Mouse (Mus musculus): Measurements from ENCODE around the gene Rrp8.
"Not testable (repeated sequence)": the region's sequence is repeated elsewhere in the genome, so short reads cannot be mapped to it uniquely, and the experiment has no call there.

Gene Rrp8

GRCm38 (mm10) chr7:105747776-105748175, 10.6 kb upstream of the Rrp8 start:
- DNase-seq (ENCODE audit: inconsistent age in 2 of 2, low spot score in 1 of 2), result no peak

DNA sequence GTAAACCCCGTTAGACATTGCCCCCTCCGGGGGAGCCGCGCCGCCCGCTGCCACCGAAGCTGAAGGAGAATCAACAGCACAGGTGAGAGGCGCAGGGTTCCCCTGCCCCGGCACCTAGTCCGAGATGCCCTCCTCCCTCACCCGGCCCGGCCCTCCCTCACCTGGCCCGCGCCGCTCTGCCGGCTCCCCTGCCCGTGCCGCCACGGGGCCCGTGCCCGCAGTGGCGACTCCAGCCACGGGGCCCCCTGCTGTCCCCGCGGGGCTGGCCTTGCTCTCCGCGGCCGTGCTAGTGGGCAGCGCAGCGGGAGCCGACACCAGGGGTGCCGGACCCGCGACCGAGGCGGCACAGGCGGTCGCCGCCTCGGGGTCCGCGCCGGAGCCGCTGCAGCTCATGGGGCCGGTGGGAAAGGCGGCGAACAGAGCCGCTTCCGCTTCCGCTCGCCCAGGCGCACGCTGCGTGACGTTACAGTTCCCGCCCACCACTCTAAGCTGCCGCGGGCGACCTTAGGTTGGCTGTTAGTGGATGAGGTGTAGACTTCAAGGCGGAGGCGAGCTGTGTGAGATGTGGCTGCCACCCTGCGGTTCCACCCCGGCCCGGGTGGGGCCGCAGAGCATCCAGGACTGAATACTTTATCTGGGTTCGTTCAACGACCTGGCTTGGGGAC, 6.9 kb upstream of the Rrp8 start, which contains the start of gene Taf10:
Gene Taf10 (minus strand): TSS at position 436 of the 665 bp plus-strand sequence.
- peak; percentile 90 to 96 for DNase-seq (ENCODE audit: inconsistent age in 2 of 2, low spot score in 1 of 2)

DNA sequence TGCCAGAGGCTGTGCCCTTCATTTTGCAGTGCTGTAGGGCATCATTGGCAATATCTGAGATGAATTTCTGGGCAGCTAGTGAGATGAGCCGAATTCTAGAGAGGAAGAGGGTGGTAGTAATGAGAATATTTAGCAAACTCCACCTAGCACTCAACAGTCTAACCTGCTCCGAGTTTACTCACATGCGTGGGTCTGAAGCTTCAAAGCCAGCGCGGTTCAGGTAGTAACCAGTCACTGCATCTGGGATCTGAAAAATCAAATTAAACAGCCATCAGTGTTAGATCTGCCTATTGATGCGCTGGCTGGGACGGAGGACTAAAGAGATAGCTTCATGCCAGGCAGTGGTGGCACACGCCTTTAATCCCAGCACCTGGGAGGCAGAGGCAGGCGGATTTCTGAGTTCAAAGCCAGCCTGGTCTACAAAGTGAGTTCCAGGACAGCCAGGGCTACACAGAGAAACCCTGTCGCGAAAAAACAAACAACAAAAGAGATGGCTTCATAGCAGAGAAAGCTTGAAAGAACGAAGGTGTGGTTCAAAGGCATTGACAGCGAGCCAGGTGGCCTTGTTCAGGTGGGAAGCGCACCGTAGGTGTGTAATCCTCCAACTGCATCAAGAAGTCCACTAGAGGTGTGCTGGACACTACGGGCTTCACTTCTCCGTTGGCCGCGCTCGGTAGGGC, 6.2 kb upstream of the Rrp8 start:
- DNase-seq (ENCODE audit: inconsistent age in 2 of 2, low spot score in 1 of 2), result not testable (repeated sequence)

DNA sequence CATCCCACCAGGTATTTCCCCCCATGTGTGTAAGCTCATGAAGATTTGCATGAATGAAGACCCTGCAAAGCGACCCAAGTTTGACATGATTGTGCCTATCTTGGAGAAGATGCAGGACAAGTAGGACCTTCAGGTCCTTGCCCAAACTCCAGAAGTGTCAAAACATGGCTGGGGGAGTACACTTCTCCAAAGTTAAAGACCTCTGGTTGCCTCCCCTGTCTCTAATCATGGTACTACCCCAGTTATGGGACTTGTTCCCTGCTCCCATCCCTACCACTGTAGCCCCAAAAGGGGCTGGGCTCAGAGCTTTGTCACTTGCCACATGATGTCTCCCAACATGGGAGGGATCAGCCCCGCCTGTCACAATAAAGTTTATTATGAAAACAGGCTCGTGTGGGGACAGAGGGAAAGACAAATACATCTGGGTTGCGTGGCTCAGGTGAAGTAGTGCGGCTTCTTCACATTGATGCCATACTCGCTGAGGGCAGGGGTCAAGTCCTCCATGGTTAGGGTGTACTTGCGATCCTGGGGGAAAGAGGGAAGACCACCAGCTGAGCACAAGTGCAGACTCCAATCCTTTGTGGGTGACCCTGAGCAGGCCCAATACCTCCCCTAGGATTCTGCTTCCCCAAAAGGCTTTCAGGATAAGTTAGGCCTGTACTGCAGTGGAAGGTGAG, 5.5 kb upstream of the Rrp8 start:
- peak in 1 of 2 experiments; percentile 44 for DNase-seq (ENCODE audit: inconsistent age in 2 of 2, low spot score in 1 of 2)

- DNase-seq (ENCODE audit: inconsistent age in 2 of 2, low spot score in 1 of 2), result no peak
Measured at GRCm38 (mm10) chr7:105741978-105742377, 4.8 kb upstream of the Rrp8 start.

- DNase-seq (ENCODE audit: inconsistent age in 2 of 2, low spot score in 1 of 2), result no peak
Measured at GRCm38 (mm10) chr7:105740851-105741250, 3.7 kb upstream of the Rrp8 start.

DNA sequence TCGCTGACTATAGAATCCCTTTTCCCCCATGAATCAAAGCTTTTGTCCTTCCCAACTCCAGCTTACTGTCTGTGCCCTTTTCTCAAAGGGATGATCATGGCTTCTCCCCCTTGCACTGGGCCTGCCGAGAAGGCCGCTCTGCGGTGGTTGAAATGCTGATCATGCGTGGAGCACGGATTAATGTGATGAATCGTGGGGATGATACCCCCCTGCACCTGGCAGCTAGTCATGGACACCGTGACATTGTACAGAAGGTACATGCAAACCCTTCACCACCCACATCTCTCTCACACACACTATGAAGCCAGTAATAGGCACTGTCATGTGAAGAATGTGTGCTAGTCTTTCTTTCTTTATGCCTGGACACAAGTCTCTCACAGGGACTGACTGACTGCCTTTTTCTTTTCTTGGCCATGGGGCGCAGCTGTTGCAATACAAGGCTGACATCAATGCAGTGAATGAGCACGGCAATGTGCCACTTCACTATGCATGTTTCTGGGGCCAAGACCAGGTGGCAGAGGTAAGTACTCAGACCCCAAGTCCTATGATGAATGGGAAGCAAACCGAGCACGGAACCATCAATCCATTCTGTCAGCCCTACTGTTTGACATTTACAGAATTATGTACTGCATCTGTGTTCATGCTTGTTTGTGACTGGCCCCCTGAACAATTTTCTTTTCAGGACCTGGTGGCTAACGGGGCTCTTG, 3.1 kb upstream of the Rrp8 start:
- no peak for DNase-seq (ENCODE audit: inconsistent age in 2 of 2, low spot score in 1 of 2)

DNA sequence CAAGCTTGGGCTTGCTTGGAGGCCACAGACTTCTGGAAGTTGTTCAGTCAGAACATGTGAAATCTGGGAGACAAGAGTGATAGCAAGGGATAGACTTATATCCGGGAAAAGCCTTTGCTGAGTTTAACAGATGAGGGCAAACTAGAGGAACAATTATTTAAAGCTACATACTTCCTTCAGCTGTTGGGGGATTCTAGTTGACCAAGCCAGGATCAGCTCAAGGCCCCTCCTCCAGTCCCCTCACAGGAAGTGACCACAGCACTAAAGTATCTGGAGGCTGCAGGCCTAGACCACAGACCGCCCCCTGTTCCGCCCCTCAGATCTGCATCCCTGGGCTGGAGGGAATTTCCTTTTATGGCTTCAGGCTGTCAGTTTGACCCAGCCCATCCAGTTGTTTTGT, 1.8 kb upstream of the Rrp8 start:
- peak; percentile 70 to 78 for DNase-seq (ENCODE audit: inconsistent age in 2 of 2, low spot score in 1 of 2)

DNA sequence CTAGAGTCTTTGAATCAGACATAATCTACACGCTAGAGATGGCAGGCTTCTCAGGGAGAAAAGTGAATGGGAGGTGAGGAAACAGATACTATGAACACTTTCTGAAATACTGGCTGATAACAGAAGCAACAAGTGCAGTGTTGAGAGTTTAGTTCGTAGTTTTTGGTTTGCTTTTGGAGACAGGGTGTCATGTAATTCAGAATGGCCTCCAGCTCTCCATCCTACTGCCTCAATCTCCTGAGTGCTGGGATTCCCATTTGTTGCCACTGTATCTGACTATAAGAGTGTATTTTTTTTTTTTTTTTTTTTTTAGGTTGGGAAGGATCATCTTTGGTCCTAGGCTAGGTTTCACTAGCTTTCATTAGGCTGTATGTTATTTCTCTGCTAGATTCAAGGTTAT, 1.1 kb upstream of the Rrp8 start:
- DNase-seq (ENCODE audit: inconsistent age in 2 of 2, low spot score in 1 of 2), result no peak

DNA sequence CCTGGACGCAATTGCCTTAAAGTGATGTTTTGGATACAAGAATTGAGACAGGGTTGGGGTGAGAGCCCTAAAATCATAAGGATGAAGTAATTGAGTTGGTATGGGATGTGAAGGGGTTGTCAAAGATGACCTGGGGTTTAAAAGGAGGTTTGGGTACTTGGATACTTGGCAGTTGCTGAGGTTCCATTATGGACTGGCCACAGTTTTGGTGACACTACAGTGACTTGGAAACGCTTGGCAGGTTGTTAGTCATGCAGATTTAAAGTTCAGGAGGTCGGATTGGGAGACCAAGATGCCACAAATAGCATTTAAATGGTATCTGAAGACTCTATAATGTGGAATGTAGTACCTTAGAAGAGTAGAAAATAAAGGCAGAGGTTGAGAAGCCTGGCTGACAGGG, 463 bp upstream of the Rrp8 start:
- peak; percentile 15 to 56 for DNase-seq (ENCODE audit: inconsistent age in 2 of 2, low spot score in 1 of 2)

DNA sequence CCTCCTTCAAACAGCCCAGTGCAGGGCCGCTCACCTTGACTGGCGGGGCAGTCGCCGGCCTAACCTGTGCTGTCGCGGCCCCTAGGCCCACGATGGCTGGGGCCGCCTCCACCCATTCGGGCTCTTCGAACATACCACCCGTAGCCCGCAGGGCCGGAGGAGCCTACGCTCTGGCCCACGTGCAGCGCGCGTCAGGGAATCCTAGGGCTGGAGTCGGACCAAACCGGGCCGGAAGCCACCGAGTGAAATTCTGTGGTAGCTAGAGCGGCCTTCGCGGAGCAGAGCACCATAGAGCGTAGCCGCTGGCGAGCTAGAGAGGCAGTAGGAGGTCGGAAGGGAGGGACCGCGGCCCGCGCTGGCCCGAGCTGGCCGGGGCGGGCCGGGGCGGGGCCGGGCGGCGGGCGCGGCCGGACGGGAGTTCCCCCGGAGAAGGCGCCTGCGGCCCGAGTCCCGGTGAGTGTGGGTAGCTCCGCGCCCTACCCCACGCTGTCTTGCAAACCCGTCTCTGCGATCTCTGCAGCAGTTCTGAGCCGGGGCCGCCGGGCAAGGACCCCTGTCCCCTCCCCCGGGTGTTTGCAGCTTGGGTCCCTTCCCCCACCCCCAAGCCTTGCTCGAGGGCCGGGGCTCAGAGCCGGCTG, 802 bp downstream of the Rrp8 start, which contains the start of gene Ilk:
Gene Ilk (plus strand): TSS at position 329 of the 638 bp plus-strand sequence.
- peak; percentile 96 to 98 for DNase-seq (ENCODE audit: inconsistent age in 2 of 2, low spot score in 1 of 2)

GRCm38 (mm10) chr7:105735464-105735863, 1.7 kb downstream of the Rrp8 start:
- DNase-seq (ENCODE audit: inconsistent age in 2 of 2, low spot score in 1 of 2), result peak in 1 of 2 experiments; percentile 17

DNA sequence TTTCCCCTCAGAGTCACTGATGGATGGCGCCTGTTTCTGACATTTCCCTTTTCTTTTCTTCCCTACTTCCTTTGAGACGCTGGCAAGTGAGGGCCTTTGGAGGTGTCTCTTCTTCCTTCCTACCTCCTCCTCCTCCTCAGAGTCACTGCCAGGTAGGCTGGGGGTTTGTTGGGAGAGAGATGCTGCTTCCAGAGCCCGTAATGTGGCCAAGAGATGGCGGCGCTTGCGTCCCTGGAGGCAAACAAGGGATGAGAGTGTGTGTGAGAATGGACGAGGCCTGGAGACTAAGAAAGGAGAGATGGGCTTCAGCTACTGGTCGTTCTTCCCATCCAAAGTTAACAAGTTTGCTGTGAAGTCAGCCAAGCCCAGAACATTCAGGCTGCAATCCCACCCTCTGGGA, 2.4 kb downstream of the Rrp8 start:
- DNase-seq (ENCODE audit: inconsistent age in 2 of 2, low spot score in 1 of 2), result no peak

- DNase-seq (ENCODE audit: inconsistent age in 2 of 2, low spot score in 1 of 2), result no peak
Measured at GRCm38 (mm10) chr7:105733836-105734235, 3.3 kb downstream of the Rrp8 start.

DNA sequence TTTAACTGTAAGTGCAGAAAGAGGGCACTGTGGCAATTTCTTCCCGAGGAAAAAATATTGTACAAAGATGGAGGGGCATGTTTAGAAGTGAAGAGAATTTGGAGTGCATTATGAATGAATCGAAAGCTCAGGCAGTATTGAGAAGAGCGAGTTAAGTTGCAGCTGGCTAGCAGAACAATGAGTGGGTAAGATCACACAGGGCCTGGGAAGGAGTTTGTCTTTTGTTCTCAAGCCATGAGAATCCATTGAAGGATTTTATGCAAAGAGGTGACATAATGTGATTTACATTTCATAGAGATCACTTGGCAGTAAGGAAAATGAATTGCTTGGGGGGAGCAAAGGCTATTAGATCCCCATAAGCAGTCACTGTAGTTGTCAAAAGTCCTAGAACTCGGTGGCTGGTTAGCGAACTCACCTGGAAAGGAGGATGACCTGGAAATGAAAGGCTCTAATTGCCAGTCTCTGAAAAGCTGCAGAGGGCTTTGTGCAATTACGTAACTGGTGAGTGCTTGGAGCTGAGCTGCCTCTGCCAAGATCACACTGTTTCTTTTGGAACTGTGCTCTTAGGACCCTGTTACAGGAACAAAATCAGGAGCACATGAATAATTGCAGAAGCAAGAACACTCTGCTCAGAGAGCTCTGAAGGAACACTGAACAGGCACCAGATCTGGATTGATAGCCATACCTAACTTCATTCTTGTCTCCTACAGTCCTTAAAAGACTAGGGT, 8.3 kb downstream of the Rrp8 start:
- peak; percentile 32 to 51 for DNase-seq (ENCODE audit: inconsistent age in 2 of 2, low spot score in 1 of 2)

- DNase-seq (ENCODE audit: inconsistent age in 2 of 2, low spot score in 1 of 2), result no peak
Measured at GRCm38 (mm10) chr7:105726980-105727325, 10.2 kb downstream of the Rrp8 start.

DNA sequence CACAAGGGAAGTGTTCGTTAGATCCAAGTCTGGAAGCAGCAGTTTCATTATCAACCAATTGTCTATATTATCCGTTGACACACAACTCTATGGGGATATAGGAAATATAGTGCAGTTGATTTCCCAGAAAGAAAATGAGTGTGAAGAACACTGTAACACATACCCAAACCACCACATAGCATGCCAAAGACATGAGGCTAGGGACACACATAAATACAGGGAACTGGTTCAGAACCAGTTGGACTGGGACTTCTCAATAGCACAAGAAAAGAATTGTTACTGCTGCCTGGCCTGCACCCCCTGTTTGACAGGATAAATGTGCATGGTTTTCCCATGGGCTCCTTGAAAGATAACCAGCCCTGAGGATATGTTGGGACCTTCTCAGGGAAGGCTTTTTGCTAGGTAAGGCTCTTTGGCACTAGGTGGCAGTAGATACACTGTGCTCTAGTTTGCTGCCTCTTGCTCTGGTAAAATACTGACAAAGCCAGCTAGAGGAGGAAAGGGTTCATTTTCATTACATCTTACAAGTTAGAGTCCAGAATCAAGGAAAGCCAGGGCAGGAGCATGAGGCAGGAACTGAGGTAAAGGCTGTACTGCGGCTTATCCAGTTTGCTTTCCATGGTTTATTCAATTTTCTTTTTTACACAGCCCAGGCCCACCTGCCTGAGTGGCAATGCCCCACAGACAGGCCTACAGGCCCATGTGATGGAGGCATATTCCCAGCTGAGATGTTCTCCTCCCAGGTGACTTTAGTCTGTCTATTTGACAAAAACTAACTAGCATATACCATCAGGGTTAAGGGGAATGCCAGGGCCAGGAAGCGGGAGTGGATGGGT, 10.8 kb downstream of the Rrp8 start:
- DNase-seq (ENCODE audit: inconsistent age in 2 of 2, low spot score in 1 of 2), result peak; percentile 38 to 85

DNA sequence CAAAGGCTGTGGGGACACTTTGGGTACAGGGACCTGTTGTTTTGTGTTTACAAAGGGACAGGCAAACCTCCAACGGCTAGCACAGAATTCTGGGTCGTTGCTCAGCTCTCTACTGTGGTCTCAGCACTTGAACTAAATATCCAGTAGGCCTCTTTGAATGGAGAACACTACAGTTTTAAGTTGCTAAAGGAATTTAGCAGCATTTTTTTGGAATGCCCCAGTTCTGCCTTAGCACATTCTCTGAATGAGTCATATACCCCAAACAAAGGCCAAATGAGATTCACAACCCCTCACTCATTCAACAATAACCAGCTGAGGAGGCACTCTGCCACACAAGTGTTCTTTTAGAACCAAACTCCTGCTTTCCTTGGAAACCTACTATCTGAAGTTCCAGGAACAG, 15.3 kb downstream of the Rrp8 start:
- no peak for DNase-seq (ENCODE audit: inconsistent age in 2 of 2, low spot score in 1 of 2)

DNA sequence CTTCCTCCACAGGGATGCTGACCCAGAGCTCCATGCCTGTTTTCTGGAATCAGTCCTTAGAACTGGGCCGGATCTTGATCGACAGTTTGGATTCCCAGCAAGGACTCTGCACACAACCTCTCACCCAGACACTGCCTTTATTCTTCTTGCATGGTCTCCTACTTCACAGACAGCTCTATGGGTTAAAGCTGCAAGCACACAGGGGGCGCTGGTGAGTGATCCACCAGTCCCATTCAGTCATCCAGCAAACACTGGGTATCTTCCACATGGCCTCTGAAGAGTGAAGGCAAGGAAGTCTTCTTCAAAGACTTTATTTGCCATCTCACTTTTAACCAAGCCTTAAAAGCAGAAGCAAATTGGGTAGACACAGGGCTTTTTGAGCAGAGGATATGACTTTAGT, 21.8 kb downstream of the Rrp8 start:
- no peak for DNase-seq (ENCODE audit: inconsistent age in 2 of 2, low spot score in 1 of 2)
